Mouse (Mus musculus) intestine, embryonic 16.5 days (tissue): ENCODE data around the gene Plekho1. TPM values are rescaled to one million over a fixed set of nuclear protein-coding genes. Genes with fewer than 3 reads are reported as not detected.
"Not testable (repeated sequence)": the region's sequence is repeated elsewhere in the genome, so short reads cannot be mapped to it uniquely, and the experiment has no call there.

Experiments
- ATAC-seq: fragments of 200-750 bp; cut with Nextera tagmentation; 2 replicates; pipeline ENCODE4 v1.8.0; 2017; ENCODE audit warnings: moderate TSS enrichment, moderate library complexity
- H3K27ac ChIP-seq: fragments of 300-500 bp; sonication (generic); 2 replicates; pipeline ENCODE4 v1.5.1; 2014; ENCODE audit warnings: mild to moderate bottlenecking, low read length
- H3K27me3 ChIP-seq: fragments of 300-500 bp; sonication (generic); replicated peaks from 2 replicates; pipeline ENCODE4 v1.6.1; 2014; ENCODE audit warnings: low read length, control low read depth, mixed read lengths; ENCODE audit not compliant: control insufficient read depth, insufficient read depth
- H3K36me3 ChIP-seq: fragments of 300-500 bp; sonication (generic); 2 replicates; pipeline ENCODE4 v1.6.1; 2014; ENCODE audit warnings: low read length, control low read depth; ENCODE audit not compliant: control insufficient read depth, insufficient read depth
- H3K4me1 ChIP-seq: fragments of 300-500 bp; sonication (generic); 2 replicates; pipeline ENCODE4 v1.6.1; 2014; ENCODE audit warnings: low read length, control low read depth, mixed read lengths; ENCODE audit not compliant: control insufficient read depth, insufficient read depth
- H3K4me2 ChIP-seq: fragments of 300-500 bp; sonication (generic); 2 replicates; pipeline ENCODE4 v1.6.1; 2014; ENCODE audit warnings: low read depth, low read length, control low read depth
- H3K4me3 ChIP-seq: fragments of 300-500 bp; sonication (generic); 2 replicates; pipeline ENCODE4 v1.5.1; 2014; ENCODE audit warnings: mild to moderate bottlenecking, low read length
- H3K9ac ChIP-seq: fragments of 300-500 bp; sonication (generic); 2 replicates; pipeline ENCODE4 v1.6.1; 2014; ENCODE audit warnings: low read depth, low read length
- H3K9me3 ChIP-seq: fragments of 300-500 bp; sonication (generic); 2 replicates; pipeline ENCODE4 v1.6.1; 2016; ENCODE audit warnings: low read length, control low read depth; ENCODE audit not compliant: control insufficient read depth
- WGBS: fragments of 180-500 bp; shearing (Covaris S2); extraction: QIAGEN DNeasy Blood & Tissue Kit; methylation state at CpG from one replicate; pipeline ENCODE4 v1.1.7; 2014; 5-methylcytosine and 5-hydroxymethylcytosine counted together
- polyA plus RNA-seq: library from polyadenylated mRNA; unstranded; fragments of >200 nt; fragmentation: Nextera tagmentation; extraction: Ambion mirVana; gene quantifications from 2 replicates; pipeline ENCODE4 v1.2.1, GENCODE M21; 2015

The Plekho1 gene
- 17.3 and 17.7 TPM in 2 replicates for polyA plus RNA-seq

GRCm38 (mm10) chr3:95995802-95996428 is at the start of gene Plekho1:
TSS of gene Plekho1 (minus strand) at chr3:95996001.
- H3K36me3 ChIP-seq: no peaks in the 10 kb centered on the region
- no peaks in the 10 kb centered on the region for H3K9me3 ChIP-seq
- peak within 1 kb of the TSS; percentile 64 for H3K4me3 ChIP-seq
- H3K4me1 ChIP-seq: peaks cover 10% of the 10 kb centered on the region
- under 1% methylated on average over 38 of the region's 84 CpGs for WGBS
- H3K27me3 ChIP-seq: no peaks in the 10 kb centered on the region
- H3K4me2 ChIP-seq: peak within 1 kb of the TSS; percentile 81
- ATAC-seq: peak; percentile 56
- H3K27ac ChIP-seq: peak within 1 kb of the TSS; percentile 93
- peak within 1 kb of the TSS; percentile 79 for H3K9ac ChIP-seq

GRCm38 (mm10) chr3:96044559-96044958 is 48.8 kb upstream of the Plekho1 start:
- H3K4me3 ChIP-seq, H3K36me3 ChIP-seq, H3K27ac ChIP-seq, ATAC-seq, H3K27me3 ChIP-seq, H3K4me1 ChIP-seq, H3K4me2 ChIP-seq, H3K9ac ChIP-seq, H3K9me3 ChIP-seq: not testable (repeated sequence)
- 95% methylated on average over 3 of the region's 3 CpGs for WGBS

GRCm38 (mm10) chr3:96043104-96043503 is 47.3 kb upstream of the Plekho1 start:
- ATAC-seq: no peak
- no peaks in the 10 kb centered on the region for H3K4me1 ChIP-seq
- no peaks in the 10 kb centered on the region for H3K9me3 ChIP-seq
- no peak overlapping the region for H3K4me2 ChIP-seq
- H3K9ac ChIP-seq: no peak overlapping the region
- WGBS: 84% methylated on average over 1 of the region's 1 CpGs
- no peak overlapping the region for H3K4me3 ChIP-seq
- no peaks in the 10 kb centered on the region for H3K27me3 ChIP-seq
- no peak overlapping the region for H3K27ac ChIP-seq
- H3K36me3 ChIP-seq: no peaks in the 10 kb centered on the region

GRCm38 (mm10) chr3:96041079-96041478 is 45.3 kb upstream of the Plekho1 start:
- WGBS: 95% methylated on average over 6 of the region's 6 CpGs
- ATAC-seq: no peak
- Histone ChIP-seq H3K4me1 (no peaks in the 10 kb centered on the region), H3K9ac (no peak overlapping the region), H3K9me3 (no peaks in the 10 kb centered on the region), H3K27me3 (no peaks in the 10 kb centered on the region), H3K36me3 (0 out of 2 replicates have a peak, but pooled peaks cover 2% of the 10 kb centered on the region), H3K4me3 (no peak overlapping the region), H3K27ac (no peak overlapping the region), H3K4me2 (no peak overlapping the region)

- Histone ChIP-seq H3K4me2 (no peak overlapping the region), H3K9me3 (no peaks in the 10 kb centered on the region), H3K27ac (no peak overlapping the region), H3K4me3 (no peak overlapping the region), H3K4me1 (no peaks in the 10 kb centered on the region), H3K36me3 (0 out of 2 replicates have a peak, but pooled peaks cover 2% of the 10 kb centered on the region), H3K9ac (no peak overlapping the region), H3K27me3 (no peaks in the 10 kb centered on the region)
- no peak for ATAC-seq
- WGBS: 87% methylated on average over 2 of the region's 2 CpGs
Observed at GRCm38 (mm10) chr3:96040663-96041006, 44.8 kb upstream of the Plekho1 start.

GRCm38 (mm10) chr3:96039857-96040662 is 44.3 kb upstream of the Plekho1 start:
- Histone ChIP-seq H3K27ac (no peak overlapping the region), H3K9me3 (no peaks in the 10 kb centered on the region), H3K4me3 (no peak overlapping the region), H3K27me3 (no peaks in the 10 kb centered on the region), H3K36me3 (0 out of 2 replicates have a peak, but pooled peaks cover 2% of the 10 kb centered on the region), H3K9ac (no peak overlapping the region), H3K4me1 (no peaks in the 10 kb centered on the region), H3K4me2 (no peak overlapping the region)
- ATAC-seq: no peak
- WGBS: 79% methylated on average over 9 of the region's 9 CpGs

- 93% methylated on average over 4 of the region's 4 CpGs for WGBS
- Histone ChIP-seq H3K36me3 (0 out of 2 replicates have a peak, but pooled peaks cover 2% of the 10 kb centered on the region), H3K27me3 (no peaks in the 10 kb centered on the region), H3K9me3 (no peaks in the 10 kb centered on the region), H3K4me2 (no peak overlapping the region), H3K4me1 (no peaks in the 10 kb centered on the region), H3K4me3 (no peak overlapping the region), H3K9ac (no peak overlapping the region), H3K27ac (no peak overlapping the region)
- no peak for ATAC-seq
Observed at GRCm38 (mm10) chr3:96038851-96039250, 43.0 kb upstream of the Plekho1 start.

- Histone ChIP-seq H3K4me1 (no peaks in the 10 kb centered on the region; the same call in 1 of the 2 replicates), H3K27ac (no peak overlapping the region), H3K4me3 (no peak overlapping the region), H3K27me3 (no peaks in the 10 kb centered on the region), H3K9ac (no peak overlapping the region), H3K4me2 (no peak overlapping the region), H3K36me3 (0 out of 2 replicates have a peak, but pooled peaks cover 2% of the 10 kb centered on the region), H3K9me3 (no peaks in the 10 kb centered on the region)
- WGBS: 88% methylated on average over 5 of the region's 5 CpGs
- ATAC-seq: no peak
Observed at GRCm38 (mm10) chr3:96038156-96038555, 42.4 kb upstream of the Plekho1 start.

GRCm38 (mm10) chr3:96036796-96037195 is 41.0 kb upstream of the Plekho1 start:
- no peaks in the 10 kb centered on the region for H3K9me3 ChIP-seq
- H3K27me3 ChIP-seq: no peaks in the 10 kb centered on the region
- H3K4me2 ChIP-seq: no peak overlapping the region
- no peaks in the 10 kb centered on the region; the same call in 1 of the 2 replicates for H3K4me1 ChIP-seq
- H3K36me3 ChIP-seq: 0 out of 2 replicates have a peak, but pooled peaks cover 2% of the 10 kb centered on the region
- H3K27ac ChIP-seq: no peak overlapping the region
- no peak overlapping the region for H3K9ac ChIP-seq
- WGBS: 88% methylated on average over 6 of the region's 6 CpGs
- H3K4me3 ChIP-seq: no peak overlapping the region
- ATAC-seq: no peak
